Mouse (Mus musculus) kidney, postnatal 4 days (tissue): ENCODE results near the gene Sgms1.
A peak's percentile ranks its signal among the peaks of the same experiment; 100 is the strongest.

Source experiments
- DNase-seq, 2 experiments: peaks; one replicate each; pipeline ENCODE4 v3.0.0; 2021; ENCODE audit warnings: mixed read lengths in 2 of 2

Gene Sgms1

GRCm38 (mm10) chr19:32348955-32349654 lies 40.4 kb downstream of the Sgms1 start:
- peak; percentile 46 to 70 for DNase-seq

- no peak for DNase-seq
Observed at GRCm38 (mm10) chr19:32347491-32347890, 42.0 kb downstream of the Sgms1 start.

DNA sequence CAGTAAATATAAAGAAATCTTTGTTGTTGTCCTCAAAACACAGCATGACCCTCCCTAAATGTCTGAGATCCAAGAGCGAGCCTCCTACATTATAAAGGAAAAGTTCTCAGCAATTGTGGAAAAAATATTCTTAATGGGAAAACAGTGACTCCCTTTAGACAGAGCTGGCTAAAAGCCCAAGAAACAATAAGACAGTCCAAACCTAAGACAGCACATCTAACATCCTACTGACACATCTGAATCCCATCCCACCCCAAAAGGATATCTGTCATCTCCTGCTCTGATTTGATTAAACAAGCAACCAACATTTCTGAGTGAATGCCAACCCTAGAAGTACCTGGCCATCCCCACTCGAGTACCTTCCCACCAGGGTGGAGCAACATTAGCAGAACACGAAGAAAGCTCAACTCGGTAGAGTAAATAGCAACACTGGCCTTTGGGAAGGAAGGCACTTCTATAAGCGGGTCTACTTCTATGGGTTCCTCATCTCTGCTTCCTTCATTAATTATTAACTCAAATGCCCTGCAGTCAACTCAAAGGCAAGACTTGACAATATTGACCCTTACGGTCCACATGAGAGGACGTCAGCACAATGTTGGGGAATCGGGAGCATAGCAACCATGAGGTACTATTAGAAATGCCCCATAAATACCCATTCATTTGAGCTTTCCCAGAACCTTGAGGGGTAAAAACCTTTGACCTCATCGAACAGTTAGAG lies 42.7 kb downstream of the Sgms1 start:
- peak in 1 of 2 experiments; percentile 29 for DNase-seq

DNA sequence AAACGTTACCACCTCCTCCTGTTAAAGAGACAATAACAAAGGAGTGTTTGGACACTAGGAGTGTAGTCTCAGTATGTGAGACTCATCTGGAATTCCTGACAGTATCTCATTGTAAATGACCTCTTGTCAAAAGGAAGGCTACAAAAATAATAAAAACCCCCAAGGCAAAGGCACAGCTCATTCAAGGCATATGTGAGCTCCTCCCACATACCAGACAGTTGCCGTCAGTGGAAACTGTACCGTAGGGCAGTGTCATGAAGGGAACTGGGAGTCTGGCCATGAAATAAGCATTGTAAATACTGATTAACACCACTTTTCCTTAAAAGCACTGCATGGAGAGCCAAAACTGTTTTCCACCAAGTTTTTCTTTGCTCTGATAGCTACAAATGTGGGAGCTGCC lies 43.3 kb downstream of the Sgms1 start:
- peak; percentile 62 to 74 for DNase-seq

DNA sequence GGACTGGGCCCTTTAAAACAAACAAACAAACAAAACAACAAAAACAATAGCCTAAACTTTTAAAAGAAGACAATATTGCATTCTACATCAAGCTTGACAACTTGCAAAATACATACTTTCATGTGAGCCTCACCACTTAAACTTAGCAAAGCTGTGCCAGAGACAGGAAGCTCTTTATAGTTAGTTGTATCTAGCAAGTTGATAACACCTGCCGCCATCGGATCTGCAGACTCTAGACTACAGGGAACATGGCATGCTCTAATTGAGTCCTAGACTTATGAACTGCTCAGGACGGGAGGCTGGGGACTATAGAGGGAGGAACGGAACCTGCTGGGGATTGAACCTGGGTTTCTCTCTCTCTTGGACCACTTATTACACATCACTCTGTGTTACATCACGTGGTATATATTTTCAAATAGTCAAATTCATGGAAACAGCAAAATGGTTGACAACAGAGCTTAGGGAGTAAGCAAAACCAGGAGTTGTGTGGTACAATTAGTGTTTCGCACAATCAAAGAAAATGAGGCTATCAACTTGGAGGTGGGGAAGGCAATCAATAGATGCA lies 44.3 kb downstream of the Sgms1 start:
- no peak for DNase-seq

DNA sequence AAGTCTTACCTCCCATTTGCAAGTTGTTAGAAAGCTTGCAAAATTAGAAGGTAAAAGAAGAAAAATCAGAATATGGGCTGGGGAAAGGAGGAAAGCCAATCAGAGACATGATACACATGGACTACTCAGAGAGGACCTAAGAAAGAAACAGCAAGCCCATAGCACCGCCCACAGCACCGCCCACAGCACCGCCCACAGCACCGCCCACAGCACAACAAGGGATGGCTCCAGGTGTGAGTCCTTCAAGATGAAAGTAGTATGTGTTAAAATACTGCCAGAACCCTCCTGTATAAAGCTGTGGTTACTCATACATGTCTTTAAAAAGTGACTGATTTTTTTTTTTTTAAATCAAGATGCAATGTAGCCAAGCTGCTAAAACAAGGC lies 44.8 kb downstream of the Sgms1 start:
- peak; percentile 63 to 70 for DNase-seq

DNA sequence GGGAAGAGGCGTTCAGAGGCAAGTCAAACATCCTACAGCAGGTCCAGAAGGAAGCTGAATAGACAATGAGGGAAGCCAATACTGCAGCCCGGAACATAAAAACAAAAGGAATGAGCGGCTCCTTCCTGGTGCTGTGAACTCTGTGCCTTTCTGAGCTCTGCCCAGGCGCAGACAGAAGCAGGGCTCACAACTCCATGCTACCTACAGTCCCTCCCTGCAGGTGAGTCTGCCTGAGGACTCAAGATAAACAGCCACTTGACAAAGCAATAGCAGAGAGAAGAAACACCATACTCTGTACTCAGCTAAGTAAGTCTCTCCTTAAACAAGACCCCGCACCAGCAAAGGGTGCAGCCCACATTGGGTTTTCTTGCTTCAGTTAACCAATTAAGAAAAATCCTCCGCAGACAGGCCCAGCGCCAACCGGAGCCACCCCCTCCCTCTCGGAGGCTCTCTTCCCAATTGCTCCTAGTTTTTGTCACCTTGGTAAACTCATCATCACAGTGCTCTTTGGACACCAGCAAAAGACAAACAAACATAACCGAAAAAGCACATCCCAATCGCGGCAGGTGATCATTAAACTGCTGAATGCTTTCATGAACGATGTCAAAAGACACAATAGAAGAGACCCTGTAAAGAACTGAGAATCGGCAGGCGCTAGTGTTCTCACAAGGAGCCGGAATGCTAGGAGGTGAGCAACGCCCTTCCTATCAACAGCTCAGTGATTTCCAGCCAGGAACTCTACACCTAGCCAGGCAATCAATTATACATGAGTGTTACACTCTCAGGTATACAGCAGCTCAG lies 45.4 kb downstream of the Sgms1 start:
- peak in 1 of 2 experiments; percentile 48 for DNase-seq

GRCm38 (mm10) chr19:32342436-32342835 lies 47.1 kb downstream of the Sgms1 start:
- DNase-seq, result no peak

GRCm38 (mm10) chr19:32341091-32341490 lies 48.4 kb downstream of the Sgms1 start:
- DNase-seq, result no peak

GRCm38 (mm10) chr19:32340168-32340567 lies 49.3 kb downstream of the Sgms1 start:
- DNase-seq, result no peak

DNA sequence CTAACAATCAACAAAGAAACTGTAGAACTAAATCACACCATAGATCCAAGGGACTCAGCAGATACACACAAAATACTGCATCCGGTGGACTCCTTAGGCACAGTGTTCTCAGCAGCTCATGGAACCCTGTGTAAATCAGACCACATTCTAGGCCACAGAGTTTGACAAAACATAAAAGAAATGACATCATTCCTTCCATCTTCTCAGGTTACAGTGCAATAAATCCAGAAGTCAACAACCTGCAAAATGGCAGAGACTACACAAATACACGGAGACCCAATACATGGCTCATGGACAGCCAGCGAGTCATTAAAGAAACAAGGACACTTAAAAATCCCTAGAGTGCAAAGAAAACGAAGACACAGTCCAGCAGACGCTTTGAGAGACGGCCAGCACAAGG lies 51.8 kb downstream of the Sgms1 start:
- DNase-seq, result peak in 1 of 2 experiments; percentile 23

DNA sequence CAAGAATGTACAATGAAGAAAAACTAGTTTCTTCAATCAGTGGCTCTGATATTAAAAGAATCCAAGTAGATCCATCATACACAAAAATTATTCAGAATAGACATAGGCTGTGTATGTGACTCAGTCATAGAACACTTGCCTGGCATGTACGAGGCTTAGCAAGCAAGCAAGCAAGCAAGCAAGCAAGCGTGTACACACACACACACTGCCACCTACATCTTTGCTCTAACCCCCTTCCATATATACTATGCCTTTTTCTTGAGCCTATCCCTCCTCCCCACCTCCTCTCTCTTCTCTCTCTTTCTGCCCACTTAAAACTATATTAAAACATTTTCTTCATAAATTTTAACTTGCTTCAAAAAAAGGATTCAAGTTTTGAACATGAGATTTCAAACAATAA lies 54.8 kb downstream of the Sgms1 start:
- no peak for DNase-seq

DNA sequence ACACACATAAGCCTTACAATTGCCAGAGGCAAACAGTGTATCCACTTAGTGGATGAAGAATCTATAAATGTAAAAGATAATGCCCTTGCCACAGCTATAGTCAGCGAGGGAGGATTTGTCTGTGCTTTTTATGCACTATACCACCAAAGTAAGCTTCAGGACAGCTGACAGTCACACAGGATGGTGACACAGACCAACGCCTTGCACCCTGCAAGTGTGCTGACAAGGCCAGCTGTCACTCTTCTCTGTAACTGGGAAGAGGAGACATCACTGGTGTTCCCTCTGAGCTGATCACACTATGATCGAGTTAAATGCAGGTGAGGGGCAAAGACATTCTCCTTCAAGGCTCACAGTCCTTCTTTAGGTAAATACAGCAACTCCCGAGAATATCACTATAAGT lies 56.0 kb downstream of the Sgms1 start:
- no peak for DNase-seq

DNA sequence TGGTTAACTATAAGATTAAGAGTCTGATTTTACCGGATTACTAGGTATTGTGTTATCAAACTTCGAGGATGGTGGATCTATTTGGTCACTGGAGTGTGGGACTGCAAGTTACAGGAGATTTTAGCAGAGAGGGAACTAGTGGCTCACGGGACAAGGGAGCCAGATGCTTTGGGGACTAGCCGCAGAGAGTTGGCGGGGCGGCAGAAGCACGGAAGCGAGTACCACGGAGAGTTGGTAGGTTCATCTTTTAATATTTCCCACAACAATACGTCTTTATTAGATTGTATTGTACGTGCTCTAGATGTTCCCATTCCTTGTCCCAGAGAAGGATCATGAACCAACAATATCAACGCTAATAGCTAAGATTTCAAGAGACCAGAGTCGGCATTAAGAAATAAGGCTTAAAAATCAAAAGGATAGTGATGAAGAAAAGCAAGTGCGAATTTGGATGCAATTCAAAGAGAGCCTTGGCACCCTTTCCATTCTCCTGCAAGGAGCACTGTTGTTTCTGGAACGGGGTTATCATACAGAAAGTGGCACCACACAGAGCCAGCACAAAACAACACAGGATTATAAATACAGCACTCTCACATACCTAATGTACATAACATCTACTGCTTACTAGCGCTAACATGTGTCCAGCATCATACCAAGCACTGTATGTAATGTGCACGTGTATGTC lies 56.6 kb downstream of the Sgms1 start:
- DNase-seq, result no peak

GRCm38 (mm10) chr19:32330231-32330630 lies 59.3 kb downstream of the Sgms1 start:
- no peak for DNase-seq

DNA sequence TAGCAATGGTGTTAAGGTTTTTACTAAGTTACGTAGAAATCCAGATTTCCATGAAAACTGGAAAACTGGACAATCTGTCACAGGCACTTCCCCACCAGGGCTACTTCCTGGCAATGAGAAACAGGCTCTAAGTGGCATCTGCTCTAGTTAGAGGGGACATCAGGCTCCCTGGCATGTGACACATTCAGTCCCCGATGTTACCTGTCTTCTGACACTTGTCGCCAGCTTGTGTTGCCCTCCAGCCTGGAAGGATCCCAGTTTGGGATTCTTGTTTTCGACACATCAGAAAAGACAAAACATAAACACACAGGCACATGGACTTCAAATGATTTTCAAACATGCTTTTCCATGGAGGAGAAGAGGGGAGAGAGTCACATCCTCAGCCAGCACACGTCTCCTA lies 60.0 kb downstream of the Sgms1 start:
- DNase-seq, result no peak

DNA sequence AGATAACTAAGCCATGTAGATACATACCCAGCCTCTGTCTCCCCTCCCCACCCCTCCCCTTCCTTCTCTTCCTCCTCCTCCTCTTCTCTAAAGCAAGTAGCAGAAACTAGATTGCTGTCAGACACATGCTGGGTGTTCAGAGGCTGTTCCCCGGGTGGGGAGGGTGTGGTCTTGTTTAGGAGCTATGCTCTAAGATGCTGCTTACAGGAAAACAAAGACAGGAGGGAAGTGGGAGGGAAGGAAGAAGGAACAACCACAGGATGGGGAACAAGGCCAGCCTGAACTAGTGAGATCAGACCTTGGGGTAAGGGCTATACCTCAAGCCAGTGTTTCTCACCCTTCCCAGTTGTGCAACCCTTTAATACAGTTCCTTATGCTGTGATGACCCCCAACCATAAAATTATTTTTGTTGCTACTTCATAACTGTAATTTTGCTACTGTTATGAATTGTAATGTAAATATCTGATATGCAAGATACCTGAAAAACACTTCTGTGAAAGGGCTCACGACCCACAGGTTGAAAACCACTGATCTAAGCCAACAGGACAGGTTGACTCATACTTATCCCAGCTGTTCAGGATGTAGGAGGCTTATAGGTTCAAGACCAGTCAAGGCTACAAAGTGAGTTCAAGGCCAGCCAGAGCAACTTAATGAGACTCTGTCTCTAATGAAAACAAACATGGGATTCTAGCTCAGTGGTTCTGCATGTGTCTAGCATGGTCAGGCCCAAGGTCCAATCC lies 61.3 kb downstream of the Sgms1 start:
- no peak for DNase-seq

GRCm38 (mm10) chr19:32326621-32327021 lies 62.9 kb downstream of the Sgms1 start:
- DNase-seq, result no peak

GRCm38 (mm10) chr19:32326156-32326555 lies 63.4 kb downstream of the Sgms1 start:
- DNase-seq, result no peak

DNA sequence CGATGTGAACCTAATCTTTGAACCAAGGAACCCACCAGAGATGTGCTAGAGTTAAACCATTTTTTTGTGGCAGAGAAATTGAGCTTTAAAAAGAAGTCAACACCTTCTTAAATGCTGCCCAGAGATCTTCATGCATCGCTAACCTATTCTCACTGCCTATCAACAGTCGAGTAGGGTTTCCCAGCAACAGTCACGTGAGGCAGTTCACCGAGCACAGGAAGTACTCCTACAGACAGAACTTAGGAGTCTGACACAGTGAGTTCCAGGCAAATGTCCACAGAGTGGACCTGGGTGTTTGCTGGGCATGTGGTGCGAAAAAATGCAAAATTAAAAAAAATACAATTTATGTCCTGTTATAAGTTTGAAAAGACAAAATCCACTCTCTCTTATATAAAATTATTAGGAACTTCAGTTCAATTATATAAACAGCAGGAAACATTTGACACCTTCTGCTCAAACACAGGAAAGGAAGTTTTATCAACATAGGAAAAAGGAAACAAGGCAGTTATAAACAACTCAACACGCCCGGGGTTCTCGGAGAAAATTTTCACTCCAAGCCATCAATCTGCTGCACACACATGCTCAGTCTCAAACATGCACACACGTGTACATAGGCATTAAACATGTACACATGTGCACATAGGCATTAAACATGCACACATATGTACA lies 64.3 kb downstream of the Sgms1 start:
- peak; percentile 43 to 65 for DNase-seq

GRCm38 (mm10) chr19:32324550-32324949 lies 65.0 kb downstream of the Sgms1 start:
- DNase-seq, result no peak
